Mouse (Mus musculus) stomach, postnatal 0 days (tissue): Measurements from ENCODE around the gene Nfkb1. TPM values are rescaled to one million over a fixed set of nuclear protein-coding genes. Genes with fewer than 3 reads are reported as not detected.
A peak's percentile ranks its signal among the peaks of the same experiment; 100 is the strongest.

Source experiments
- ATAC-seq: fragments of 200-750 bp; cut with Nextera tagmentation; 2 replicates; pipeline ENCODE4 v1.8.0; 2017; ENCODE audit not compliant: low FRiP score, low TSS enrichment
- DNase-seq: peaks from one replicate; pipeline ENCODE4 v3.0.0-alpha.2; 2016; ENCODE audit warnings: low spot score
- H3K27ac ChIP-seq: fragments of 300-500 bp; sonication (generic); replicated peaks from 2 replicates; pipeline ENCODE4 v1.5.1; 2014; ENCODE audit warnings: mild to moderate bottlenecking, control low read depth
- H3K27me3 ChIP-seq: fragments of 300-500 bp; sonication (generic); 2 replicates; pipeline ENCODE4 v1.6.1; 2014; ENCODE audit warnings: low read length; ENCODE audit not compliant: control insufficient read depth, insufficient read depth
- H3K36me3 ChIP-seq: fragments of 300-500 bp; sonication (generic); 2 replicates; pipeline ENCODE4 v1.6.1; 2014; ENCODE audit warnings: low read length, mixed read lengths; ENCODE audit not compliant: control insufficient read depth, insufficient read depth
- H3K4me1 ChIP-seq: fragments of 300-500 bp; sonication (generic); replicated peaks from 2 replicates; pipeline ENCODE4 v1.6.1; 2014; ENCODE audit warnings: antibody characterized with exemption; ENCODE audit not compliant: control insufficient read depth, insufficient read depth
- H3K4me2 ChIP-seq: fragments of 300-500 bp; sonication (generic); replicated peaks from 2 replicates; pipeline ENCODE4 v1.6.1; 2014; ENCODE audit warnings: low read depth, mild to moderate bottlenecking, control low read depth, moderate library complexity
- H3K4me3 ChIP-seq: fragments of 300-500 bp; sonication (generic); 2 replicates; pipeline ENCODE4 v1.5.1; 2014; ENCODE audit warnings: low read depth, low read length, control low read depth
- H3K9ac ChIP-seq: fragments of 300-500 bp; sonication (generic); 2 replicates; pipeline ENCODE4 v1.6.1; 2014; ENCODE audit warnings: mild to moderate bottlenecking, low read length, control low read depth, mixed read lengths
- H3K9me3 ChIP-seq: fragments of 300-500 bp; sonication (generic); 2 replicates; pipeline ENCODE4 v1.6.1; 2016; ENCODE audit warnings: low read length; ENCODE audit not compliant: control insufficient read depth
- CTCF ChIP-seq: IDR thresholded peaks from 2 replicates; pipeline ENCODE4 v1.5.1; 2016; ENCODE audit warnings: antibody characterized with exemption, low read depth, mild to moderate bottlenecking, moderate library complexity
- EP300 ChIP-seq: optimal IDR thresholded peaks from 2 replicates; pipeline ENCODE3; 2016; ENCODE audit warnings: antibody characterized with exemption
- WGBS: fragments of 180-500 bp; shearing (Covaris S2); extraction: QIAGEN DNeasy Blood & Tissue Kit; methylation state at CpG from one replicate; pipeline ENCODE4 v1.1.7; 2014; 5-methylcytosine and 5-hydroxymethylcytosine counted together
- polyA plus RNA-seq: library from polyadenylated mRNA; unstranded; fragments of >200 nt; fragmentation: Nextera tagmentation; extraction: Ambion mirVana; gene quantifications from 2 replicates; pipeline ENCODE4 v1.2.1, GENCODE M21; 2015

The Nfkb1 gene
- polyA plus RNA-seq, 1 experiment from 2014 or later = 13.7 TPM

GRCm38 (mm10) chr3:135641623-135641915 is 49.8 kb downstream of the Nfkb1 start:
- TF ChIP-seq CTCF (no peak), EP300 (no peak)
- ATAC-seq (peak; percentile 60; the same call in 1 of the 2 replicates), DNase-seq (no peak)
- Histone ChIP-seq H3K9ac (no peak overlapping the region), H3K36me3 (peaks cover 2% of the 10 kb centered on the region; the same call in 1 of the 2 replicates), H3K4me1 (no peaks in the 10 kb centered on the region), H3K27ac (no peak overlapping the region), H3K4me3 (no peak overlapping the region), H3K27me3 (no peaks in the 10 kb centered on the region), H3K4me2 (no peak overlapping the region), H3K9me3 (no peaks in the 10 kb centered on the region)
- WGBS = 39% methylated on average over 4 of the region's 4 CpGs

GRCm38 (mm10) chr3:135640856-135641622 is 50.3 kb downstream of the Nfkb1 start:
- no peaks in the 10 kb centered on the region for H3K9me3 ChIP-seq
- ATAC-seq = peak; percentile 61
- no peaks in the 10 kb centered on the region for H3K4me1 ChIP-seq
- no peak for TF ChIP-seq EP300
- TF ChIP-seq CTCF = no peak
- no peak overlapping the region for H3K9ac ChIP-seq
- H3K4me2 ChIP-seq = no peak overlapping the region
- peaks cover 2% of the 10 kb centered on the region; the same call in 1 of the 2 replicates for H3K36me3 ChIP-seq
- no peaks in the 10 kb centered on the region for H3K27me3 ChIP-seq
- 70% methylated on average over 16 of the region's 16 CpGs for WGBS
- no peak for DNase-seq
- H3K4me3 ChIP-seq = no peak overlapping the region
- H3K27ac ChIP-seq = no peak overlapping the region

- DNase-seq (no peak), ATAC-seq (no peak)
- Histone ChIP-seq H3K27me3 (no peaks in the 10 kb centered on the region), H3K4me1 (no peaks in the 10 kb centered on the region), H3K9ac (no peak overlapping the region), H3K9me3 (no peaks in the 10 kb centered on the region), H3K36me3 (peaks cover 2% of the 10 kb centered on the region; the same call in 1 of the 2 replicates), H3K4me3 (no peak overlapping the region), H3K4me2 (no peak overlapping the region), H3K27ac (no peak overlapping the region)
- TF ChIP-seq EP300 (no peak), CTCF (no peak)
- WGBS = 90% methylated on average over 5 of the region's 5 CpGs
Observed at GRCm38 (mm10) chr3:135640203-135640602, 51.1 kb downstream of the Nfkb1 start.

GRCm38 (mm10) chr3:135637592-135637991 is 53.8 kb downstream of the Nfkb1 start:
- peaks cover 2% of the 10 kb centered on the region; the same call in 1 of the 2 replicates for H3K36me3 ChIP-seq
- H3K9me3 ChIP-seq = no peaks in the 10 kb centered on the region
- H3K9ac ChIP-seq = no peak overlapping the region
- DNase-seq (no peak), ATAC-seq (no peak)
- no peak overlapping the region for H3K4me2 ChIP-seq
- no peak overlapping the region for H3K27ac ChIP-seq
- H3K4me3 ChIP-seq = no peak overlapping the region
- TF ChIP-seq CTCF (no peak), EP300 (no peak)
- no peaks in the 10 kb centered on the region for H3K27me3 ChIP-seq
- 61% methylated on average over 5 of the region's 5 CpGs for WGBS
- no peaks in the 10 kb centered on the region for H3K4me1 ChIP-seq

- no peak for ATAC-seq
- Histone ChIP-seq H3K4me1 (no peaks in the 10 kb centered on the region), H3K9ac (no peak overlapping the region), H3K9me3 (no peaks in the 10 kb centered on the region), H3K4me2 (no peak overlapping the region), H3K4me3 (no peak overlapping the region), H3K36me3 (peaks cover 2% of the 10 kb centered on the region; the same call in 1 of the 2 replicates), H3K27me3 (no peaks in the 10 kb centered on the region), H3K27ac (no peak overlapping the region)
- TF ChIP-seq EP300 (no peak), CTCF (no peak)
- 58% methylated on average over 14 of the region's 14 CpGs for WGBS
- DNase-seq = no peak
Observed at GRCm38 (mm10) chr3:135636454-135636853, 54.9 kb downstream of the Nfkb1 start.

- no peak overlapping the region for H3K27ac ChIP-seq
- TF ChIP-seq CTCF (no peak), EP300 (no peak)
- no peaks in the 10 kb centered on the region for H3K9me3 ChIP-seq
- H3K36me3 ChIP-seq = peaks cover 2% of the 10 kb centered on the region; the same call in 1 of the 2 replicates
- no peak overlapping the region for H3K4me2 ChIP-seq
- no peaks in the 10 kb centered on the region for H3K27me3 ChIP-seq
- H3K4me1 ChIP-seq = no peaks in the 10 kb centered on the region
- no peak overlapping the region for H3K4me3 ChIP-seq
- no peak for DNase-seq
- 71% methylated on average over 14 of the region's 14 CpGs for WGBS
- ATAC-seq = no peak
- no peak overlapping the region for H3K9ac ChIP-seq
Observed at GRCm38 (mm10) chr3:135635646-135636434, 55.5 kb downstream of the Nfkb1 start.
